In genomic region chr1:179623657-179624056, GRCm38 (mm10) we compare ENCODE assay signal across 9 mouse cellular contexts. TPM values are rescaled to one million over a fixed set of nuclear protein-coding genes. Genes with fewer than 3 reads are reported as not detected.
DNase-seq lines count a peak whose midpoint lies in the region; ATAC-seq and TF ChIP-seq lines count a peak whose summit lies in the region.
"Had no signal": no experiment of that assay in that cellular context is flagged by ENCODE, and none has a peak within 500 bp of the region (broad histone marks: within the 10 kb centered on the region; RNA-seq: fewer than 3 reads in every experiment).

No protein-coding gene starts in this region.

- no peak for DNase-seq in heart, postnatal 0 days (ENCODE audit: low spot score)
- no peak for DNase-seq in heart, postnatal 25 days (ENCODE audit: low spot score)
- DNase-seq in right cerebral cortex, postnatal 4 days: peak; percentile 69
- no peak for DNase-seq in right cerebral cortex, postnatal 25 days
- DNase-seq in c-Kit-positive CD71-positive TER-119-positive erythroid progenitor cells, embryonic 14.5 days (ENCODE audit: low spot score): peak; percentile 30
- DNase-seq in hindlimb bud, embryonic 11.5 days (ENCODE audit: extremely low spot score, low read depth, low spot score): peak; percentile 6
- peak; percentile 44 for DNase-seq in mesoderm, embryonic 11.5 days (ENCODE audit: low read depth, low spot score)
- no peak for DNase-seq in frontal cortex, postnatal 25 days (ENCODE audit: low spot score in 2 of 2)

- ATAC-seq in heart, postnatal 0 days (ENCODE audit: insufficient read depth, low read depth): 0 out of 2 replicates have a peak, but pooled peaks have one; percentile 35

- no peak overlapping the region for H3K9ac ChIP-seq in heart, postnatal 0 days (replicated peaks; ENCODE audit: low read depth, low read length)
- H3K9ac ChIP-seq: embryonic facial prominence, embryonic 13.5 days had no signal

- H3K9me3 ChIP-seq in heart, postnatal 0 days (replicated peaks; ENCODE audit: control insufficient read depth, low read length): no peaks in the 10 kb centered on the region
- H3K9me3 ChIP-seq: embryonic facial prominence, embryonic 13.5 days had no signal

- intact Hi-C loops in heart, postnatal 25 days (cut with DNase I): loop anchor here (1.0 to 2.0 kb wide), 2 partner anchors 77 to 116 kb away; partner anchors contain the start of genes Cnst and Tfb2m

- H3K27me3 ChIP-seq in heart, postnatal 0 days (ENCODE audit: control insufficient read depth, insufficient read depth, low read length): no peaks in the 10 kb centered on the region
- H3K27me3 ChIP-seq: embryonic facial prominence, embryonic 13.5 days had no signal

- TF ChIP-seq EP300 in heart, postnatal 0 days (IDR thresholded peaks at IDR 0.05; ENCODE audit: low read depth): no peak

- no peak overlapping the region for H3K4me3 ChIP-seq in heart, postnatal 0 days (ENCODE audit: low read depth, low read length)
- H3K4me3 ChIP-seq: embryonic facial prominence, embryonic 13.5 days had no signal

- TF ChIP-seq CTCF in heart, postnatal 0 days (IDR thresholded peaks at IDR 0.05; ENCODE audit: low read depth): peak; percentile 59

- 59% methylated on average over 4 of the region's 4 CpGs for WGBS in heart, postnatal 0 days

- peaks cover 35% of the 10 kb centered on the region for H3K36me3 ChIP-seq in heart, postnatal 0 days (replicated peaks; ENCODE audit: control insufficient read depth, insufficient read depth, low read length)

- H3K4me1 ChIP-seq in heart, postnatal 0 days (ENCODE audit: control insufficient read depth, insufficient read depth): peaks cover 6% of the 10 kb centered on the region
- H3K4me1 ChIP-seq: embryonic facial prominence, embryonic 13.5 days had no signal

- no peak overlapping the region for H3K4me2 ChIP-seq in heart, postnatal 0 days (ENCODE audit: low read depth, low read length)
- H3K4me2 ChIP-seq: embryonic facial prominence, embryonic 13.5 days had no signal

- H3K27ac ChIP-seq in heart, postnatal 0 days (ENCODE audit: low read depth): no peak overlapping the region
- H3K27ac ChIP-seq: embryonic facial prominence, embryonic 13.5 days had no signal

RNA-seq across cellular contexts. Expression of gene Sccpdh, which starts 44.4 kb away (rescaled TPM):
- 65.2 and 75.5 TPM in 2 replicates for total RNA-seq in heart, postnatal 0 days (2014; rRNA removed; ENCODE audit: low replicate concordance)
- polyA plus RNA-seq in heart, postnatal 0 days (2015; fragmentation: Nextera tagmentation; extraction: Ambion mirVana): 116 and 122 TPM in 2 replicates
- 10 to 100 TPM; 56.1 to 61.9 TPM for total RNA-seq in heart, postnatal 25 days (2021)

Comparison
In these comparisons a context has a peak if more than half of its experiments do, and no peak if none do; other contexts are left out.
1. DNase-seq: peak in right cerebral cortex, postnatal 4 days (single experiment), c-Kit-positive CD71-positive TER-119-positive erythroid progenitor cells, embryonic 14.5 days (single experiment), hindlimb bud, embryonic 11.5 days (single experiment) and mesoderm, embryonic 11.5 days (single experiment); none in heart, postnatal 0 days (single experiment), heart, postnatal 25 days (single experiment), right cerebral cortex, postnatal 25 days (single experiment) and frontal cortex, postnatal 25 days (0 of 2).